Mouse (Mus musculus) embryonic facial prominence, embryonic 12.5 days (tissue): ENCODE measurements around the gene Syce1l. TPM values are rescaled to one million over a fixed set of nuclear protein-coding genes. Genes with fewer than 3 reads are reported as not detected.

Experiments
- ATAC-seq: fragments of 200-750 bp; cut with Nextera tagmentation; 2 replicates; pipeline ENCODE4 v1.8.0; 2017; ENCODE audit not compliant: insufficient number of reproducible peaks, insufficient read depth, low FRiP score, low TSS enrichment
- H3K27ac ChIP-seq: fragments of 300-500 bp; sonication (generic); 2 replicates; pipeline ENCODE4 v1.5.1; 2016; ENCODE audit warnings: mild to moderate bottlenecking
- H3K27me3 ChIP-seq: fragments of 300-500 bp; sonication (generic); 2 replicates; pipeline ENCODE4 v1.6.1; 2016; ENCODE audit warnings: mild to moderate bottlenecking, moderate library complexity
- H3K36me3 ChIP-seq: fragments of 300-500 bp; sonication (generic); 2 replicates; pipeline ENCODE4 v1.6.1; 2016; ENCODE audit warnings: mild to moderate bottlenecking
- H3K4me1 ChIP-seq: fragments of 300-500 bp; sonication (generic); 2 replicates; pipeline ENCODE4 v1.6.1; 2016
- H3K4me2 ChIP-seq: fragments of 300-500 bp; sonication (generic); replicated peaks from 2 replicates; pipeline ENCODE4 v1.6.1; 2016; ENCODE audit warnings: mild to moderate bottlenecking, moderate library complexity
- H3K4me3 ChIP-seq: fragments of 300-500 bp; sonication (generic); 2 replicates; pipeline ENCODE4 v1.5.1; 2016; ENCODE audit warnings: mild to moderate bottlenecking
- H3K9ac ChIP-seq: fragments of 300-500 bp; sonication (generic); 2 replicates; pipeline ENCODE4 v1.6.1; 2016; ENCODE audit warnings: mild to moderate bottlenecking, moderate library complexity
- H3K9me3 ChIP-seq: fragments of 300-500 bp; sonication (generic); 2 replicates; pipeline ENCODE4 v1.6.1; 2016; ENCODE audit warnings: mild to moderate bottlenecking, moderate library complexity
- WGBS: fragments of 180-500 bp; shearing (Covaris S2); methylation state at CpG from one replicate; pipeline ENCODE4 v1.1.7; 2016; 5-methylcytosine and 5-hydroxymethylcytosine counted together
- polyA plus RNA-seq: library from polyadenylated mRNA; unstranded; fragments of >200 nt; fragmentation: Nextera tagmentation; extraction: Ambion mirVana; gene quantifications from 2 replicates; pipeline ENCODE4 v1.2.1, GENCODE M21; 2016

Syce1l gene
- polyA plus RNA-seq, 1 experiment from 2014 or later: not detected

GRCm38 (mm10) chr8:113653151-113653550 lies 10.1 kb downstream of the Syce1l start:
- Histone ChIP-seq H3K4me2 (no peak overlapping the region), H3K36me3 (no peaks in the 10 kb centered on the region), H3K4me1 (no peaks in the 10 kb centered on the region), H3K27ac (no peak overlapping the region), H3K27me3 (no peaks in the 10 kb centered on the region; the same call in 1 of the 2 replicates), H3K4me3 (no peak overlapping the region), H3K9ac (no peak overlapping the region), H3K9me3 (no peaks in the 10 kb centered on the region)
- ATAC-seq: no peak
- WGBS: 52% methylated on average over 4 of the region's 4 CpGs

GRCm38 (mm10) chr8:113656154-113656553 lies 13.1 kb downstream of the Syce1l start:
- Histone ChIP-seq H3K9me3 (no peaks in the 10 kb centered on the region), H3K27ac (no peak overlapping the region), H3K4me2 (no peak overlapping the region), H3K4me3 (no peak overlapping the region), H3K36me3 (no peaks in the 10 kb centered on the region), H3K4me1 (no peaks in the 10 kb centered on the region), H3K9ac (no peak overlapping the region), H3K27me3 (no peaks in the 10 kb centered on the region; the same call in 1 of the 2 replicates)
- no peak for ATAC-seq
- WGBS: 92% methylated on average over 5 of the region's 5 CpGs

GRCm38 (mm10) chr8:113656681-113657298 lies 13.8 kb downstream of the Syce1l start:
- ATAC-seq: no peak
- Histone ChIP-seq H3K27ac (no peak overlapping the region), H3K9me3 (no peaks in the 10 kb centered on the region), H3K4me3 (no peak overlapping the region), H3K27me3 (no peaks in the 10 kb centered on the region; the same call in 1 of the 2 replicates), H3K4me1 (no peaks in the 10 kb centered on the region), H3K36me3 (no peaks in the 10 kb centered on the region), H3K9ac (no peak overlapping the region), H3K4me2 (no peak overlapping the region)
- 82% methylated on average over 11 of the region's 11 CpGs for WGBS

- Histone ChIP-seq H3K27me3 (no peaks in the 10 kb centered on the region), H3K4me1 (peaks cover 3% of the 10 kb centered on the region; the same call in 1 of the 2 replicates), H3K36me3 (no peaks in the 10 kb centered on the region), H3K9me3 (no peaks in the 10 kb centered on the region), H3K9ac (no peak overlapping the region), H3K27ac (no peak overlapping the region), H3K4me3 (no peak overlapping the region), H3K4me2 (no peak overlapping the region)
- WGBS: 94% methylated on average over 1 of the region's 1 CpGs
- no peak for ATAC-seq
Observed at GRCm38 (mm10) chr8:113660128-113660527, 17.1 kb downstream of the Syce1l start.

GRCm38 (mm10) chr8:113664544-113664943 lies 21.5 kb downstream of the Syce1l start:
- ATAC-seq: 0 out of 2 replicates have a peak, but pooled peaks have one; percentile 47
- Histone ChIP-seq H3K4me2 (no peak overlapping the region), H3K4me3 (no peak overlapping the region), H3K9me3 (no peaks in the 10 kb centered on the region), H3K36me3 (no peaks in the 10 kb centered on the region), H3K27me3 (no peaks in the 10 kb centered on the region), H3K9ac (no peak overlapping the region), H3K27ac (no peak overlapping the region), H3K4me1 (peaks cover 11% of the 10 kb centered on the region)
- WGBS: 11% methylated on average over 2 of the region's 2 CpGs

- Histone ChIP-seq H3K4me3 (no peak overlapping the region), H3K4me2 (no peak overlapping the region), H3K27ac (no peak overlapping the region), H3K36me3 (no peaks in the 10 kb centered on the region), H3K9me3 (no peaks in the 10 kb centered on the region), H3K4me1 (peaks cover 11% of the 10 kb centered on the region), H3K27me3 (no peaks in the 10 kb centered on the region), H3K9ac (no peak overlapping the region)
- 73% methylated on average over 4 of the region's 4 CpGs for WGBS
- ATAC-seq: no peak
Observed at GRCm38 (mm10) chr8:113665036-113665435, 22.0 kb downstream of the Syce1l start.

GRCm38 (mm10) chr8:113665951-113666350 lies 22.9 kb downstream of the Syce1l start:
- Histone ChIP-seq H3K4me1 (peaks cover 11% of the 10 kb centered on the region), H3K4me3 (no peak overlapping the region), H3K27me3 (no peaks in the 10 kb centered on the region), H3K9me3 (no peaks in the 10 kb centered on the region), H3K36me3 (no peaks in the 10 kb centered on the region), H3K9ac (no peak overlapping the region), H3K4me2 (no peak overlapping the region), H3K27ac (no peak overlapping the region)
- ATAC-seq: no peak
- WGBS: 40% methylated on average over 8 of the region's 8 CpGs

GRCm38 (mm10) chr8:113666714-113667432 lies 23.9 kb downstream of the Syce1l start:
- no peaks in the 10 kb centered on the region for H3K9me3 ChIP-seq
- no peak for ATAC-seq
- H3K27me3 ChIP-seq: no peaks in the 10 kb centered on the region
- H3K4me3 ChIP-seq: no peak overlapping the region
- no peak overlapping the region for H3K4me2 ChIP-seq
- no peak overlapping the region for H3K9ac ChIP-seq
- peaks cover 11% of the 10 kb centered on the region for H3K4me1 ChIP-seq
- no peak overlapping the region for H3K27ac ChIP-seq
- H3K36me3 ChIP-seq: no peaks in the 10 kb centered on the region
- WGBS: 50% methylated on average over 16 of the region's 16 CpGs

GRCm38 (mm10) chr8:113669924-113670323 lies 26.9 kb downstream of the Syce1l start:
- no peak overlapping the region for H3K4me3 ChIP-seq

GRCm38 (mm10) chr8:113672599-113673255 lies 29.7 kb downstream of the Syce1l start:
- Histone ChIP-seq H3K36me3 (no peaks in the 10 kb centered on the region), H3K4me3 (no peak overlapping the region), H3K27me3 (no peaks in the 10 kb centered on the region), H3K4me1 (0 out of 2 replicates have a peak, but pooled peaks cover 8% of the 10 kb centered on the region), H3K4me2 (no peak overlapping the region), H3K9ac (no peak overlapping the region), H3K27ac (no peak overlapping the region), H3K9me3 (no peaks in the 10 kb centered on the region)
- no peak; the same call in 1 of the 2 replicates for ATAC-seq
- WGBS: 62% methylated on average over 11 of the region's 11 CpGs

More at GRCm38 (mm10) chr8:113669924-113670323, 26.9 kb downstream of the Syce1l start:
- peaks cover 15% of the 10 kb centered on the region for H3K4me1 ChIP-seq
- H3K36me3 ChIP-seq: no peaks in the 10 kb centered on the region
- no peak for ATAC-seq
- H3K9me3 ChIP-seq: no peaks in the 10 kb centered on the region
- H3K27me3 ChIP-seq: no peaks in the 10 kb centered on the region
- H3K27ac ChIP-seq: no peak overlapping the region
- 87% methylated on average over 10 of the region's 10 CpGs for WGBS
- H3K9ac ChIP-seq: no peak overlapping the region
- no peak overlapping the region for H3K4me2 ChIP-seq

GRCm38 (mm10) chr8:113673300-113673699 lies 30.3 kb downstream of the Syce1l start:
- no peak overlapping the region for H3K4me2 ChIP-seq
- H3K4me1 ChIP-seq: 0 out of 2 replicates have a peak, but pooled peaks cover 8% of the 10 kb centered on the region
- no peak overlapping the region for H3K27ac ChIP-seq
- no peak overlapping the region for H3K4me3 ChIP-seq
- ATAC-seq: no peak
- H3K9ac ChIP-seq: no peak overlapping the region
- 36% methylated on average over 3 of the region's 3 CpGs for whole genome bisulfite sequencing
- H3K36me3 ChIP-seq: no peaks in the 10 kb centered on the region
- H3K9me3 ChIP-seq: no peaks in the 10 kb centered on the region
- no peaks in the 10 kb centered on the region for H3K27me3 ChIP-seq
